Mouse (Mus musculus): ENCODE results near the gene Arpc2.
A peak's percentile ranks its signal among the peaks of the same experiment; 100 is the strongest.

- TF ChIP-seq JUND (conservative IDR thresholded peaks at IDR 0.05; ENCODE audit: low read depth, low read length) (no peak), ZMIZ1 (IDR thresholded peaks at IDR 0.05; ENCODE audit: low read depth, low read length) (no peak), ZC3H11A (IDR thresholded peaks at IDR 0.05; ENCODE audit: low read depth, low read length) (no peak), CTCF (conservative IDR thresholded peaks at IDR 0.05 in 1 of 2, IDR thresholded peaks at IDR 0.05 in 1 of 2; ENCODE audit: low read depth in 2 of 2, low read length in 2 of 2) (peak in 1 of 2 experiments; percentile 29; a peak in 2 of 4 replicates), ETS1 (conservative IDR thresholded peaks at IDR 0.05; ENCODE audit: low read depth, low read length) (no peak), KAT2A (IDR thresholded peaks at IDR 0.05; ENCODE audit: insufficient replicate concordance, low read length) (no peak), PAX5 (IDR thresholded peaks at IDR 0.05; ENCODE audit: low read length) (no peak), NRF1 (IDR thresholded peaks at IDR 0.05; ENCODE audit: low read depth, low read length) (no peak), POLR2A (IDR thresholded peaks at IDR 0.05; ENCODE audit: low read depth, low read length) (no peak), IRF4 (IDR thresholded peaks at IDR 0.05; ENCODE audit: low read depth, low read length) (no peak), POLR2AphosphoS2 (IDR thresholded peaks at IDR 0.05; ENCODE audit: low read depth, low read length) (no peak), MXI1 (IDR thresholded peaks at IDR 0.05; ENCODE audit: low read depth, low read length) (no peak), E2F4 (IDR thresholded peaks at IDR 0.05; ENCODE audit: insufficient replicate concordance, low read depth, low read length) (no peak)
Measured at GRCm38 (mm10) chr1:74203457-74203856, 32.4 kb upstream of the Arpc2 start.
